8 mouse cellular contexts compared by ENCODE assay signal in genomic region chr12:81533029-81533419, GRCm38 (mm10). TPM values are rescaled to one million over a fixed set of nuclear protein-coding genes. Genes with fewer than 3 reads are reported as not detected.
DNase-seq lines count a peak whose midpoint lies in the region; ATAC-seq and TF ChIP-seq lines count a peak whose summit lies in the region.

No protein-coding gene starts in this region.

- TF ChIP-seq POLR2A in kidney, adult 2 months (IDR thresholded peaks at IDR 0.05; ENCODE audit: low read depth, low read length): no peak

- WGBS in kidney, adult 2 months: 21% methylated on average over 4 of the region's 4 CpGs
- 38% methylated on average over 4 of the region's 4 CpGs for WGBS in hindbrain, embryonic 10.5 days
- WGBS in midbrain, embryonic 11.5 days: 40% methylated on average over 4 of the region's 4 CpGs

- peak overlapping the region; percentile 88 for H3K4me3 ChIP-seq in kidney, adult 2 months (ENCODE audit: insufficient read depth, low read depth, low read length)
- H3K4me3 ChIP-seq in G1E (ENCODE audit: low read depth, low read length): peak overlapping the region; percentile 77
- H3K4me3 ChIP-seq in hindbrain, embryonic 10.5 days: peak overlapping the region; percentile 82
- H3K4me3 ChIP-seq in midbrain, embryonic 11.5 days (ENCODE audit: low read depth, low read length): peak overlapping the region; percentile 78

- H3K36me3 ChIP-seq in kidney, adult 2 months (ENCODE audit: control insufficient read depth, insufficient read depth, low read length): no peaks in the 10 kb centered on the region
- H3K36me3 ChIP-seq in G1E (replicated peaks): peaks cover 11% of the 10 kb centered on the region
- no peaks in the 10 kb centered on the region for H3K36me3 ChIP-seq in hindbrain, embryonic 10.5 days
- no peaks in the 10 kb centered on the region for H3K36me3 ChIP-seq in midbrain, embryonic 11.5 days (ENCODE audit: control insufficient read depth, insufficient read depth, low read length)

- H3K27me3 ChIP-seq in kidney, adult 2 months (replicated peaks; ENCODE audit: control insufficient read depth, insufficient read depth, low read length): no peaks in the 10 kb centered on the region
- no peaks in the 10 kb centered on the region for H3K27me3 ChIP-seq in G1E (ENCODE audit: insufficient read depth, low read length)
- no peaks in the 10 kb centered on the region for H3K27me3 ChIP-seq in hindbrain, embryonic 10.5 days (ENCODE audit: insufficient read depth, poor library complexity, severe bottlenecking)
- no peaks in the 10 kb centered on the region for H3K27me3 ChIP-seq in midbrain, embryonic 11.5 days (ENCODE audit: control insufficient read depth, insufficient read depth, low read length)

- ATAC-seq in G1E (ENCODE audit: extremely low read depth, insufficient number of reproducible peaks, low FRiP score, poor library complexity, severe bottlenecking): no peak
- peak; percentile 63; the same call in 1 of the 2 replicates for ATAC-seq in midbrain, embryonic 11.5 days (ENCODE audit: low FRiP score)
- no peak for ATAC-seq in erythroid progenitor cell, adult 5-6 weeks (replicated peaks; ENCODE audit: low FRiP score, poor library complexity, severe bottlenecking)

- peak overlapping the region; percentile 60 for H3K4me2 ChIP-seq in midbrain, embryonic 11.5 days

- no peaks in the 10 kb centered on the region for H3K9me3 ChIP-seq in G1E (replicated peaks)
- no peaks in the 10 kb centered on the region for H3K9me3 ChIP-seq in hindbrain, embryonic 10.5 days
- H3K9me3 ChIP-seq in midbrain, embryonic 11.5 days (ENCODE audit: control insufficient read depth, low read length): no peaks in the 10 kb centered on the region

- peak overlapping the region; percentile 78 for H3K9ac ChIP-seq in midbrain, embryonic 11.5 days (ENCODE audit: low read length)

- TF ChIP-seq CTCF in kidney, adult 2 months (conservative IDR thresholded peaks at IDR 0.05; ENCODE audit: insufficient read depth, insufficient read length, low read depth, low read length): no peak
- no peak for TF ChIP-seq CTCF in G1E (IDR thresholded peaks at IDR 0.05; ENCODE audit: low read depth, low read length)

- no peak overlapping the region for H3K27ac ChIP-seq in kidney, adult 2 months (ENCODE audit: insufficient read depth, low read depth, low read length)
- peak overlapping the region; percentile 86 for H3K27ac ChIP-seq in hindbrain, embryonic 10.5 days
- H3K27ac ChIP-seq in midbrain, embryonic 11.5 days (ENCODE audit: low read depth, low read length): no peak overlapping the region

- DNase-seq in kidney, adult 2 months: no peak
- no peak for DNase-seq in kidney, adult 18-20 months
- no peak for DNase-seq in G1E (ENCODE audit: low spot score)
- no peak for DNase-seq in hindbrain, embryonic 10.5 days (ENCODE audit: low spot score)
- peak; percentile 91 for DNase-seq in midbrain, embryonic 11.5 days (ENCODE audit: low spot score, missing footprints)
- DNase-seq in spleen, postnatal 36 days (ENCODE audit: low spot score in 2 of 2): no peak
- no peak for DNase-seq in adrenal gland, postnatal 4 days (ENCODE audit: low spot score in 2 of 2)

- peaks cover 6% of the 10 kb centered on the region; the same call in 1 of the 2 replicates for H3K4me1 ChIP-seq in kidney, adult 2 months (ENCODE audit: control insufficient read depth, insufficient read depth, low read length)
- peaks cover 27% of the 10 kb centered on the region for H3K4me1 ChIP-seq in G1E (ENCODE audit: insufficient read depth, low read depth, low read length)
- H3K4me1 ChIP-seq in hindbrain, embryonic 10.5 days (replicated peaks): peaks cover 17% of the 10 kb centered on the region
- H3K4me1 ChIP-seq in midbrain, embryonic 11.5 days (ENCODE audit: control insufficient read depth, insufficient read depth, low read length): peaks cover 4% of the 10 kb centered on the region

RNA-seq across cellular contexts. Expression of gene Synj2bp, which starts 0.3 kb away (rescaled TPM):
- 35.8 and 42.0 TPM in 2 replicates for polyA plus RNA-seq in kidney, adult 2 months (2012; rRNA removed)
- 80.0 and 81.6 TPM in 2 replicates for total RNA-seq in G1E (2014; fragmentation: Nextera tagmentation)
- 103 and 123 TPM in 2 replicates for total RNA-seq in G1E (2017)
- 3.5 and 5.3 TPM in 2 replicates for polyA plus RNA-seq in G1E (2012)
- polyA plus RNA-seq in hindbrain, embryonic 10.5 days (2016; fragmentation: Nextera tagmentation; extraction: Ambion mirVana): 31.3 and 32.3 TPM in 2 replicates
- 35.7 and 36.5 TPM in 2 replicates for polyA plus RNA-seq in midbrain, embryonic 11.5 days (2014; fragmentation: Nextera tagmentation; extraction: Ambion mirVana)
- total RNA-seq in erythroid progenitor cell, adult 5-6 weeks (2015; ENCODE audit: low replicate concordance): 6.5 and 15.1 TPM in 2 replicates
- 12.8 and 18.4 TPM in 2 replicates for total RNA-seq in erythroid progenitor cell, adult 5-6 weeks (2017; ENCODE audit: low replicate concordance)
- 10 to 100 TPM; 28.0 to 31.2 TPM for total RNA-seq in adrenal gland, postnatal 4 days (2021)

RNA-seq across cellular contexts. Expression of gene Gm20498, which starts 0.3 kb away (rescaled TPM):
- 14.5 and 21.3 TPM in 2 replicates for polyA plus RNA-seq in kidney, adult 2 months (2012; rRNA removed)
- 30.3 and 44.0 TPM in 2 replicates for total RNA-seq in G1E (2014; fragmentation: Nextera tagmentation)
- total RNA-seq in G1E (2017): 99.1 and 116 TPM in 2 replicates
- polyA plus RNA-seq in G1E (2012): 64.7 and 98.4 TPM in 2 replicates
- polyA plus RNA-seq in hindbrain, embryonic 10.5 days (2016; fragmentation: Nextera tagmentation; extraction: Ambion mirVana): 27.8 and 28.2 TPM in 2 replicates
- 32.5 and 34.5 TPM in 2 replicates for polyA plus RNA-seq in midbrain, embryonic 11.5 days (2014; fragmentation: Nextera tagmentation; extraction: Ambion mirVana)
- total RNA-seq in erythroid progenitor cell, adult 5-6 weeks (2015; ENCODE audit: low replicate concordance): 3.6 TPM in 1 of 2 replicates, not detected in the other
- total RNA-seq in erythroid progenitor cell, adult 5-6 weeks (2017; ENCODE audit: low replicate concordance): 3.7 TPM in 1 of 2 replicates, not detected in the other
- total RNA-seq in adrenal gland, postnatal 4 days (2021): 10 to 100 TPM; 25.6 to 29.4 TPM

RNA-seq across cellular contexts. Expression of gene Adam21, which starts 35.2 kb away (rescaled TPM):
- polyA plus RNA-seq in kidney, adult 2 months (2012; rRNA removed): 0.02 and 0.04 TPM in 2 replicates
- total RNA-seq in G1E (2014; fragmentation: Nextera tagmentation) (not detected in 2 replicates), G1E (2017) (0.22 and 0.23 TPM in 2 replicates)
- polyA plus RNA-seq in G1E (2012): not detected in 2 replicates
- 0.38 and 0.42 TPM in 2 replicates for polyA plus RNA-seq in hindbrain, embryonic 10.5 days (2016; fragmentation: Nextera tagmentation; extraction: Ambion mirVana)
- 0.16 and 0.22 TPM in 2 replicates for polyA plus RNA-seq in midbrain, embryonic 11.5 days (2014; fragmentation: Nextera tagmentation; extraction: Ambion mirVana)
- total RNA-seq in erythroid progenitor cell, adult 5-6 weeks (2015; ENCODE audit: low replicate concordance): not detected in 2 replicates
- not detected in 2 replicates for total RNA-seq in erythroid progenitor cell, adult 5-6 weeks (2017; ENCODE audit: low replicate concordance)
- under 1 TPM; 0.08 to 0.11 TPM for total RNA-seq in adrenal gland, postnatal 4 days (2021)

RNA-seq across cellular contexts. Expression of gene Cox16, which starts 48.1 kb away (rescaled TPM):
- 115 and 117 TPM in 2 replicates for polyA plus RNA-seq in kidney, adult 2 months (2012; rRNA removed)
- total RNA-seq in G1E (2014; fragmentation: Nextera tagmentation) (144 and 205 TPM in 2 replicates), G1E (2017) (159 and 166 TPM in 2 replicates)
- polyA plus RNA-seq in G1E (2012): 28.1 and 64.2 TPM in 2 replicates
- polyA plus RNA-seq in hindbrain, embryonic 10.5 days (2016; fragmentation: Nextera tagmentation; extraction: Ambion mirVana): 117 and 131 TPM in 2 replicates
- polyA plus RNA-seq in midbrain, embryonic 11.5 days (2014; fragmentation: Nextera tagmentation; extraction: Ambion mirVana): 140 and 159 TPM in 2 replicates
- total RNA-seq in erythroid progenitor cell, adult 5-6 weeks (2015; ENCODE audit: low replicate concordance): 3.2 and 32.7 TPM in 2 replicates
- total RNA-seq in erythroid progenitor cell, adult 5-6 weeks (2017; ENCODE audit: low replicate concordance): 12.9 and 26.7 TPM in 2 replicates
- 100 to 1,000 TPM in 1 of 2 experiments, 10 to 100 TPM in 1; 90.3 to 114 TPM for total RNA-seq in adrenal gland, postnatal 4 days (2021)
